Mouse (Mus musculus): ENCODE results near the gene Saa1. TPM values are rescaled to one million over a fixed set of nuclear protein-coding genes. Genes with fewer than 3 reads are reported as not detected.

The Saa1 gene
- polyA plus RNA-seq, 1 experiment from 2014 or later, result 1.3 TPM

DNA sequence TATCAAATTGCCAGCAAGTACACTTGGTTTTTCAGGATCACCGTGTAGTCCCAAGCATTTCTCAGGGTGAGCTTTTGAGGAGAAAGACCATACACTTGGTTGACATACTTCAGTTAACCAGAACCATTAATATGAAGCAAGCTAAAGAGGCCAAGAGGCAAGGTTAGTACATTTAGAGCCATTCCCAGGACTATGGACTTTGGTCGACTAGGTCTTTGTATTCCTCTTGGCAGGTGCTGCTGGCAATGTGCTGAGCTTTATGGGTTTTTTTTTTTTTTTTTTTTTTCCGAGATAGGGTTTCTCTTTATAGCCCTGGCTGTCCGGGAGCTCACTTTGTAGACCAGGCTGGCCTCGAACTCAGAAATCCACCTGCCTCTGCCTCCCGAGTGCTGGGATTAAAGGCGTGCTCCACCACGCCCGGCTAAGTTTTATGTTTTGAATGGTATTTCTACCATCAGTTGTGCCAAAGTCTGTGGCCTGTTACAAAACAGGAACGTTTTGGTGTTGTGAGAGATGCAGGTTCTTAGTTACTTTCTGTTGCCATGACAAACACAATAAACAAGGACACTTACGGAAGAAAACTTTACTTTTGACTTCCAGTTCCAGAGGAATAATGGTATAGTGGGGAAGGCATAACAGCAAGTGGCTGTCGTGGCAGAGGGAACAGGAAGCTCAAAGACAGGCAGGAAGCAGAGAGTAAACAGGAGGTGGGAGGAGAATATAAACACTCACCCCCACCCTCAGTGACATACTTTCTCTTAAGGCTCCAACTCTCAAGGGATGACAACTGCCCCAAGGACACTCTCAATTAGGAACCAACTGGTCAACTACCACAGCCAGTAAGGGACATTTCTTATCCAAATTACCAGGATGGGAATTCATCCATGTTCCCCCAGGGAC, 4.0 kb downstream of the Saa1 start:
- Histone ChIP-seq H3K4me1 (replicated peaks) (no peaks in the 10 kb centered on the region), H3K36me3 (no peaks in the 10 kb centered on the region), H3K27me3 (ENCODE audit: insufficient read depth, poor library complexity, severe bottlenecking) (no peaks in the 10 kb centered on the region), H3K4me3 (no peak overlapping the region), H3K27ac (no peak overlapping the region), H3K9me3 (no peaks in the 10 kb centered on the region)
- 84% methylated on average over 12 of the region's 12 CpGs for WGBS
- no peak for DNase-seq (ENCODE audit: low spot score)

DNA sequence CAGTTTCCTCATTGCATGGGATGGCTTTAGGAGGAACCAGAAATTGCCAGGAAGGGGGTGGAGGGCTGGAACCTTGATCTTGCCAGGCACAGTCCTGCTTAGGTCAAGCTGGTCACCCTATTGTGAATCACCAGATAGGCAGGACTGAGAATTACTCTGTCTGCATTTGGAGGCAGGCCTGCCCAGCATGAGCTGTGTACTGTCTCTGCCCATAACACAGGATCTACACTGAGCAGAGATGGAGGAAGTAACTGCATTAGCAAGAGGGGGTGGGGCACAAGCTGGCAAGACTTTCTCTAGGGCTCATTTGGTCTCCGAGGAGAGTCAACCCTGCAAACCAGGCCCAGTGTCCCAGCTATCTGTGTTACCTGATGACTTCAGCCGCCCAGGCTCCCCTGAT, 7.8 kb downstream of the Saa1 start:
- H3K27me3 ChIP-seq (ENCODE audit: insufficient read depth, poor library complexity, severe bottlenecking), result no peaks in the 10 kb centered on the region
- no peak for DNase-seq (ENCODE audit: low spot score)
- H3K9me3 ChIP-seq, result no peaks in the 10 kb centered on the region
- H3K27ac ChIP-seq, result no peak overlapping the region
- H3K4me3 ChIP-seq, result no peak overlapping the region
- H3K36me3 ChIP-seq, result no peaks in the 10 kb centered on the region
- no peaks in the 10 kb centered on the region for H3K4me1 ChIP-seq (replicated peaks)
- WGBS, result 88% methylated on average over 2 of the region's 2 CpGs

DNA sequence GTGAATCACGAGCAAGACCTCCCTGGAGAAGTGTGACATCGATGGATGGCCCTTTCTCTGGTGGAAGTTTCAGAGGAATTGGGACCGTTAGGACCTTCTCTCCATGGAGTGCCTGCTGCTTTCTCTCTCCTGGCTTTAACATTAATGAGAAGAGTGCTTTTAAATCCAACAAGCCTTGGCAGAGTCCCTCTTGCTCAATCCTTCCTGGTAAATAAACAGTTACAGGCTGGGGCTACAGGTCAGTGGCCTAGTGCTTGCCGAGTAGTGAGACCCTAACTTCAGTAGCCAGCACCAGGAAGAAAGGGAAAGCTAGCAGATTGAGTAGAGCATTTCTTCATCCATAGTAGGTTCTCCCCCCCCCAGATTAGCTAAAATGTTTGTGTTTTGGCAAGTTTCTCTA, 10.3 kb downstream of the Saa1 start, which contains the start of gene Saa4:
TSS of gene Saa4 (minus strand) at position 146 of the 400 bp plus-strand sequence.
- Histone ChIP-seq H3K27me3 (ENCODE audit: insufficient read depth, poor library complexity, severe bottlenecking) (no peaks in the 10 kb centered on the region), H3K4me1 (replicated peaks) (no peaks in the 10 kb centered on the region), H3K9me3 (no peaks in the 10 kb centered on the region), H3K27ac (no peak within 1 kb of the TSS), H3K36me3 (no peaks in the 10 kb centered on the region), H3K4me3 (no peak within 1 kb of the TSS)
- WGBS, result 84% methylated on average over 4 of the region's 4 CpGs
- no peak for DNase-seq (ENCODE audit: low spot score)

DNA sequence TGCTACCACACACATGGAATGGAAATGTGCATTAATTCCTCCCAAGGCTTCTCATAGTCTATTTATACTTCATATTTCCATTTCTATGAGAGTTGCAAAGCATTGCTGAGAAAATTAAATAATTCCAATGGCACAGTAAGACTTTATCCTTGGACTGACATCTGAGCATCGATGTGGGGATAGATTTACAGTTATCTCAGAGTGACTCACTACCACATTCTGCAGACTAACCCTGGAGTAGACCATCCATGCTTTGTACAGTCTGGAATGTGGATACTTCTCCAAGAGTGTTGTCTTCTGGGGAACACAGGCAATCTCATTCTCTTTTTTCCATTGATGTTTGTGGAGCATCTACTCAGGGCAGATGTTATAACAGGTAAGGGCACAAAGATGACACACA, 15.2 kb downstream of the Saa1 start:
- WGBS, result 88% methylated on average over 1 of the region's 1 CpGs
- H3K27ac ChIP-seq, result no peak overlapping the region
- no peaks in the 10 kb centered on the region for H3K27me3 ChIP-seq (ENCODE audit: insufficient read depth, poor library complexity, severe bottlenecking)
- H3K36me3 ChIP-seq, result no peaks in the 10 kb centered on the region
- no peak overlapping the region for H3K4me3 ChIP-seq
- no peak for DNase-seq (ENCODE audit: low spot score)
- H3K9me3 ChIP-seq, result no peaks in the 10 kb centered on the region
- no peaks in the 10 kb centered on the region for H3K4me1 ChIP-seq (replicated peaks)

DNA sequence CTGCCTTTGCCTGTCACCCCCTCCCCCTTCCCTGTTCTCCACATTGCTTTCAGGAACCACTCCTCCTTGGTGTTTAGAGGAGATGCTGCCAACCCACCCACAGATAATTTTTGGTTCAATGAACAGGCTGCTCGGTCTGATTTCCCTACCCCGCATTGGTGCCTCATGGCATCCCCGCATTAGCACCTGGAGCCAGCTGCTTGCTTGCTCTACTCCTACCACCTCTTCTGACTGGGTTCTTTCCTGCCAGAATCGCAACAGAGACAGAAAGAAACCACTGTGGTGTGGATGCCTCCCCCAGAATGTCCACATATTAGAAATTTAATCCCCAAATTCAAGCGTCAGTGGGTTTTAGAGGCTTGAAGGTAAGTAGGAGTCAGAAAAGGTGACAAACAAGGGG, 18.4 kb downstream of the Saa1 start:
- Histone ChIP-seq H3K27me3 (ENCODE audit: insufficient read depth, poor library complexity, severe bottlenecking) (peaks cover 4% of the 10 kb centered on the region; the same call in 1 of the 2 replicates), H3K4me1 (replicated peaks) (no peaks in the 10 kb centered on the region), H3K4me3 (no peak overlapping the region), H3K9me3 (no peaks in the 10 kb centered on the region), H3K27ac (no peak overlapping the region), H3K36me3 (no peaks in the 10 kb centered on the region)
- DNase-seq (ENCODE audit: low spot score), result no peak
- WGBS, result 85% methylated on average over 5 of the region's 5 CpGs

DNA sequence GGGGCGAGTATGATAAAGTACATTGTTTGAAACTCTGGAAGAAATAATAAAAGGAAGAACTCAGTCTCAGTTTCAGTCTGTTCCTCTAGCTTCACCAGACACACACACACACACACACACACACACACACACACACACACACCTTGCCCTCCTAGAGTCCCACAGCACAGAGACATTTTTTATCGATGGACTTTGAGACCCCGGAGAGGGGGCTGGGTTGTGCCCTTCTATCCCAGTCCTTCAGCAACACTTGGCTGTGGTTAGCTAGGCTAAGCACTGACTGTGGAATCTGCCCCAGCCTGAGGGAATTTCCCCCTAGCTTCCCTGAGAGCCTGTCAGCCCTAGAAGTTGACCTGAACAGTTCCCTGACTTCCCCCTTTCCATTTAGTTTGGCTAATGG, 18.9 kb downstream of the Saa1 start:
- Histone ChIP-seq H3K36me3 (no peaks in the 10 kb centered on the region), H3K4me1 (replicated peaks) (no peaks in the 10 kb centered on the region), H3K27me3 (ENCODE audit: insufficient read depth, poor library complexity, severe bottlenecking) (peaks cover 4% of the 10 kb centered on the region; the same call in 1 of the 2 replicates), H3K27ac (no peak overlapping the region), H3K4me3 (no peak overlapping the region), H3K9me3 (no peaks in the 10 kb centered on the region)
- DNase-seq (ENCODE audit: low spot score), result no peak
- WGBS, result 91% methylated on average over 3 of the region's 3 CpGs

DNA sequence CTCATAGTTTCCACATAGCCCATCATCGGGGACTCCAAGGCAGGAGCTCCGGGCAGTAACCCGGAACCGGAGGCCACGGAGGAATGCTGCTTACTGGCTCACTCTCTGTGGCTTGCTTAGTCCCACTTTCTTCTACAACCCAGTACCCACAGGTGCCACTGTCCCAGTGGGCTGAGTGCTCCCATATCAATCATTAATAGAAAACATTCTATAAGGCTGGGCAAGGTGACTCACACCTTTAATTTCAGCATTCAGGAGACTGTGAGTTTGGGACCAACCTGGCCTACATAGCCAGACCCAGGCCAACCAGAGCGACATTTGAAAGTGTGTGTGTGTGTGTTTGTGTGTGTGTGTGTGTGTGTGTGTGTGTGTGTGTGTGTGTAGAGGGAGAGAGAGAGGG, 19.4 kb downstream of the Saa1 start:
- H3K4me3 ChIP-seq, result no peak overlapping the region
- no peak for DNase-seq (ENCODE audit: low spot score)
- 92% methylated on average over 6 of the region's 6 CpGs for WGBS
- H3K9me3 ChIP-seq, result no peaks in the 10 kb centered on the region
- H3K27ac ChIP-seq, result no peak overlapping the region
- H3K27me3 ChIP-seq (ENCODE audit: insufficient read depth, poor library complexity, severe bottlenecking), result peaks cover 4% of the 10 kb centered on the region; the same call in 1 of the 2 replicates
- H3K36me3 ChIP-seq, result no peaks in the 10 kb centered on the region
- no peaks in the 10 kb centered on the region for H3K4me1 ChIP-seq (replicated peaks)

DNA sequence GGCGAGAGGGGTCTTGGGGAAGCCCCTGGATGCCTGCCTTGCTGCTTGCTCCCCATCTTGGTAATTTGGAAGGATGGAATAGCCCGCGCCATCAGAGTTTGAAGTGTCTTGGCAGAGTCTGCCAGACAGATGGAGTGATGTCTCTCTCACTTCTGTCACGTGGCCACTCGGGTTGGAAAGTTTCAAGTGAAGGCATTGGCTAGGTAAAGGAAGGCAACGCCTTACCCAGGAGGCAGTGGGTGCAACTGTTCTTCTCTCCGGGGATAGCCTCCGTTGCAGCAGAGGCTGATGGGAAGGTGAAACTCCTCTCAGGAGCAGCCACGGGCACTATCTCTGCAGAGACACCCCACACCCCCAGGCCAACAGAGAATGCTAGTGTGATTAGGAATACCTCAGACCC, 22.3 kb downstream of the Saa1 start:
- Histone ChIP-seq H3K9me3 (no peaks in the 10 kb centered on the region), H3K4me1 (replicated peaks) (no peaks in the 10 kb centered on the region), H3K36me3 (no peaks in the 10 kb centered on the region), H3K27me3 (ENCODE audit: insufficient read depth, poor library complexity, severe bottlenecking) (peaks cover 4% of the 10 kb centered on the region; the same call in 1 of the 2 replicates), H3K27ac (no peak overlapping the region), H3K4me3 (no peak overlapping the region)
- DNase-seq (ENCODE audit: low spot score), result no peak
- WGBS, result 77% methylated on average over 9 of the region's 9 CpGs

DNA sequence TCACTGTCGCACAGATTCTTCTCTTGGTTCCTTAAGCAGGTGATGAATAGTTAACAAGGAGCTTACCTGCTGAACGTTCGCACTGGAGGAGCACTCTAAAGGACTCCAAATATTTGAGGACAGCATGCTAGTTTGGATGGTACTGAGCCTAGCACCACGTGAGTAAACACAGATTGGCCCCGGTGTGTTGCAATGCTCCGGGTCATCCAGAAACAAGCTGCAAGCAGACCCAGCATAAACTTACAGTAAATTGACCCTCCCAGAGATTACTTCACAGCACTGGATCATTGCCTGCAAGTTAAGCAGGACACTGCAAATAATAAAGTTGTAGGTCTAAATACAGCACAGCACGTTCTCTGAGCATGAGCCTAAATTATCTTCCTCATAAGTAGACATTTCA, 23.3 kb downstream of the Saa1 start:
- Histone ChIP-seq H3K9me3 (no peaks in the 10 kb centered on the region), H3K4me1 (replicated peaks) (no peaks in the 10 kb centered on the region), H3K36me3 (no peaks in the 10 kb centered on the region), H3K4me3 (no peak overlapping the region), H3K27me3 (ENCODE audit: insufficient read depth, poor library complexity, severe bottlenecking) (peaks cover 4% of the 10 kb centered on the region; the same call in 1 of the 2 replicates), H3K27ac (no peak overlapping the region)
- 88% methylated on average over 7 of the region's 7 CpGs for WGBS
- no peak for DNase-seq (ENCODE audit: low spot score)

DNA sequence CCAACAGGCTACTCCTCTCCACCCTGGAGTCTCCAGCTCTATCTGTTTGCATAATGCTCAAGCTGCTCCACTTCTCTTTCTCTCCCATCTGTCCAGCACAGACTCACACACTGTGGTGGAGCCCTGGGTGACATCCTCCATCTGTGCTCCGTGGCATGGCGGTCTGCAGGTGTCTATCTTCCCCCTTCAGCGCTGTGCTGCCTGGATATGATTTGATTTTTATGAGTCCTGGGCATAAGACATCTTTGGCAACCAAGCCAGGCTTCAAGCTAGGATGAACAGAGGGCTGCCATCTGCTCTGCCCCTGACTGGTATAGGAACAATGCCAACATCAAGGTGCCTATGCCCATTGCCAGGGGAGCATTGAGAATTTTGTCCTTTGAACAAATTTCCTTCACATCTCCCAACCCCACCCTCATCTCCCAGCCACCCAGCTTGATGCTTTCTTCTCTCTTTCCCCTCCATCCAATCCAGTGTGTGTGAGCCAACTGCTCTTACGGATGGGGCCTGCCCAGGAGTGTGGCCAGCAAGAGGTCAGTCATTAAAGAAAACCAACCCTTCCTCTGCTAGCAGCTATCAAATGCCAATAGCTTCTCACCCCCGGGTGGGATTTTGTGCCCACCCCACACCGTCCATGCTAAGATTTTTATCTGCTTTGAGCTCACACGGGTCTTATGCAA, 24.0 kb downstream of the Saa1 start:
- Histone ChIP-seq H3K27me3 (ENCODE audit: insufficient read depth, poor library complexity, severe bottlenecking) (peaks cover 4% of the 10 kb centered on the region; the same call in 1 of the 2 replicates), H3K36me3 (no peaks in the 10 kb centered on the region), H3K4me3 (no peak overlapping the region), H3K4me1 (replicated peaks) (no peaks in the 10 kb centered on the region), H3K9me3 (no peaks in the 10 kb centered on the region), H3K27ac (no peak overlapping the region)
- no peak for DNase-seq (ENCODE audit: low spot score)
- 85% methylated on average over 7 of the region's 7 CpGs for WGBS

DNA sequence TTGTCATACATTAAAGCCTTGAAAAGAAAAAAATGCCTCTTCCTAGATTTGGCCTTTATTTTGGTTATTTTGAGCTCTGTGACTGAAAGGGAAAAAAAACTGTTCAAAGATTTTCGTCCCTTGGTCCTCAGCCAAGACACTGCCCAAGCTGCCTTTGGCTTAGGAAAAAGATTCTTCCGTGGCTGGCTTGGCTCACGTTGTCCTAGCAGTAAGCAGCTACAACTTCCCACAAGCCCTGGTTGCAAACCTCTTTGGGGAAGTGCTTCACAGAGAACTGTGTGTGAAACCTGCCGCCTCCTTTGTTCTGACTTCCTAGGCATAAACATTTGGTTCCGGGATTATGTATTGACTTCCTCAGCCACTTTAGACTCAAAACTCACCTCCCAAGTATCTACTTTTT, 25.9 kb downstream of the Saa1 start:
- Histone ChIP-seq H3K4me1 (replicated peaks) (no peaks in the 10 kb centered on the region), H3K9me3 (no peaks in the 10 kb centered on the region), H3K36me3 (no peaks in the 10 kb centered on the region), H3K27ac (no peak overlapping the region), H3K27me3 (ENCODE audit: insufficient read depth, poor library complexity, severe bottlenecking) (peaks cover 4% of the 10 kb centered on the region; the same call in 1 of the 2 replicates), H3K4me3 (no peak overlapping the region)
- no peak for DNase-seq (ENCODE audit: low spot score)
- 73% methylated on average over 5 of the region's 5 CpGs for WGBS

DNA sequence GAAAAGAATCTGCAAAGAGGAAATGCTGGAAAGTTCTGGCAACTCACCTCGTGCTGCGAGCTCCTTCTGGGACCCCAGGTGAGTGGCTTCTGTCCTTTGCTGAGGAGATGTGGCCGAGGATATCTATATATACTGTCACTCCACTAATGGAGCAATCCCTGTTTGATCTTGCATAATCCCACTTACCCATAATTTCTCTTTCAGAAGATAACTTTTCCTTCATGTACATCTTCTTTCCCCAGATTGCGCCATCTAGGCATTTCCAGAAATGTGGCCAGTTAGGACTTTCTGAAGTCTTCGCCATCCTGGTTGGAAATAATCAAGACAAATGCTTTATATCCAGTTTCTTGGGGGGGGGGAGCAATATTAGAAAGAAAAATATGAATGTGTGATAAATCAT, 27.2 kb downstream of the Saa1 start, which contains the start of gene Saa3:
TSS of gene Saa3 (minus strand) at position 101 of the 400 bp plus-strand sequence.
- no peak within 1 kb of the TSS for H3K4me3 ChIP-seq
- H3K27ac ChIP-seq, result no peak within 1 kb of the TSS
- H3K27me3 ChIP-seq (ENCODE audit: insufficient read depth, poor library complexity, severe bottlenecking), result peaks cover 2% of the 10 kb centered on the region; the same call in 1 of the 2 replicates
- H3K4me1 ChIP-seq (replicated peaks), result no peaks in the 10 kb centered on the region
- H3K9me3 ChIP-seq, result no peaks in the 10 kb centered on the region
- no peak for DNase-seq (ENCODE audit: low spot score)
- no peaks in the 10 kb centered on the region for H3K36me3 ChIP-seq
- 91% methylated on average over 5 of the region's 5 CpGs for WGBS

DNA sequence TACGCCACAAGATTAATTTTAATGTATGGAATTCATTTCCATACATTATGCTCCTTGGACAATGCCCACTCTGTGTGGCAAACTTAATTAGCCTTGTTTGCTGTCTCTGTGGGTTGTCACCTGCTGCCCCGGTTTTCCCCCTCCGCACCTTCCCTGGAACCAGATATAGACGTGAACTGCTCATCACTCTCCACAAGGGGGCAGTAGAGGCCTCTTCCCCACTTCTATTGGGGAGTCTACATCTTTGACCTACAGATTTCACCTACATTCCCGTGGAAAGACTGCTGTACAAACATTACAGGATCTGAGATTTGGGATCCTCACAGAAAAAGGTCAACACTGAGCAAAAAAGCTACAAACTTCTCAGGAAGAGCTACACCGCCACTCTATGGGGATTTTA, 28.3 kb downstream of the Saa1 start:
- no peak overlapping the region for H3K4me3 ChIP-seq
- DNase-seq (ENCODE audit: low spot score), result peak; percentile 39
- no peaks in the 10 kb centered on the region for H3K9me3 ChIP-seq
- no peaks in the 10 kb centered on the region for H3K36me3 ChIP-seq
- no peak overlapping the region for H3K27ac ChIP-seq
- WGBS, result 33% methylated on average over 6 of the region's 6 CpGs
- H3K27me3 ChIP-seq (ENCODE audit: insufficient read depth, poor library complexity, severe bottlenecking), result no peaks in the 10 kb centered on the region
- peaks cover 3% of the 10 kb centered on the region for H3K4me1 ChIP-seq (replicated peaks)
